Mouse (Mus musculus) right cerebral cortex, adult 18-20 months (tissue): ENCODE results near the gene Hamp2.
"Not testable (repeated sequence)": the region's sequence is repeated elsewhere in the genome, so short reads cannot be mapped to it uniquely, and the experiment has no call there.

ENCODE experiments used
- DNase-seq: peaks from one replicate; pipeline ENCODE4 v3.0.0; 2022; ENCODE audit warnings: mixed read lengths

Hamp2 gene

GRCm38 (mm10) chr7:30924581-30924980 is at the start of gene Hamp2:
Gene Hamp2 (minus strand): TSS chr7:30924681.
- not testable (repeated sequence) for DNase-seq

GRCm38 (mm10) chr7:30973501-30974289 is 49.2 kb upstream of the Hamp2 start, which contains the start of gene Fam187b:
Gene Fam187b (plus strand): TSS chr7:30973790.
- DNase-seq: peak; percentile 68

GRCm38 (mm10) chr7:30973251-30973500 is 48.7 kb upstream of the Hamp2 start, which contains the start of gene Lsr:
Gene Lsr (minus strand): TSS chr7:30973464.
- DNase-seq: no peak

- DNase-seq: no peak
Measured at GRCm38 (mm10) chr7:30972426-30973250, 48.2 kb upstream of the Hamp2 start.

- DNase-seq: no peak
Measured at GRCm38 (mm10) chr7:30971901-30972300, 47.4 kb upstream of the Hamp2 start.

- no peak for DNase-seq
Measured at GRCm38 (mm10) chr7:30969174-30969573, 44.7 kb upstream of the Hamp2 start.

GRCm38 (mm10) chr7:30968611-30969010 is 44.1 kb upstream of the Hamp2 start:
- DNase-seq: no peak

- no peak for DNase-seq
Measured at GRCm38 (mm10) chr7:30966657-30967056, 42.2 kb upstream of the Hamp2 start.

- no peak for DNase-seq
Measured at GRCm38 (mm10) chr7:30965677-30966076, 41.2 kb upstream of the Hamp2 start.

- no peak for DNase-seq
Measured at GRCm38 (mm10) chr7:30964366-30964765, 39.9 kb upstream of the Hamp2 start.

GRCm38 (mm10) chr7:30962862-30963261 is 38.4 kb upstream of the Hamp2 start:
- no peak for DNase-seq

GRCm38 (mm10) chr7:30959786-30960349 is 35.4 kb upstream of the Hamp2 start:
- DNase-seq: no peak

GRCm38 (mm10) chr7:30958866-30959487 is 34.5 kb upstream of the Hamp2 start:
- DNase-seq: no peak

GRCm38 (mm10) chr7:30958109-30958865 is 33.8 kb upstream of the Hamp2 start:
- no peak for DNase-seq

- DNase-seq: peak; percentile 91
Measured at GRCm38 (mm10) chr7:30957367-30957783, 32.9 kb upstream of the Hamp2 start.

GRCm38 (mm10) chr7:30956756-30957366 is 32.4 kb upstream of the Hamp2 start, which contains the start of gene Usf2:
Gene Usf2 (minus strand): TSS chr7:30956803.
- peak; percentile 87 for DNase-seq

GRCm38 (mm10) chr7:30956357-30956751 is 31.9 kb upstream of the Hamp2 start:
- no peak for DNase-seq

- peak; percentile 75 for DNase-seq
Measured at GRCm38 (mm10) chr7:30955584-30956356, 31.3 kb upstream of the Hamp2 start.

GRCm38 (mm10) chr7:30954971-30955520 is 30.6 kb upstream of the Hamp2 start:
- no peak for DNase-seq

- DNase-seq: no peak
Measured at GRCm38 (mm10) chr7:30954036-30954435, 29.6 kb upstream of the Hamp2 start.

- no peak for DNase-seq
Measured at GRCm38 (mm10) chr7:30953459-30953858, 29.0 kb upstream of the Hamp2 start.
